Mouse (Mus musculus): Measurements from ENCODE around the gene Pdia3. TPM values are rescaled to one million over a fixed set of nuclear protein-coding genes. Genes with fewer than 3 reads are reported as not detected.
"Not testable (repeated sequence)": the region's sequence is repeated elsewhere in the genome, so short reads cannot be mapped to it uniquely, and the experiment has no call there.

Gene Pdia3
- polyA plus RNA-seq, 1 experiment from 2014 or later = 231 TPM

GRCm38 (mm10) chr2:121460071-121460470, 46.5 kb downstream of the Pdia3 start:
- Histone ChIP-seq H3K27ac (ENCODE audit: low read depth) (no peak overlapping the region), H3K36me3 (replicated peaks; ENCODE audit: insufficient read depth, low read length) (peaks cover 8% of the 10 kb centered on the region), H3K4me2 (ENCODE audit: low read depth, low read length) (no peak overlapping the region), H3K27me3 (ENCODE audit: insufficient read depth, low read length) (no peaks in the 10 kb centered on the region), H3K4me1 (ENCODE audit: insufficient read depth) (peaks cover 11% of the 10 kb centered on the region), H3K4me3 (ENCODE audit: low read depth, low read length) (no peak overlapping the region), H3K9me3 (ENCODE audit: low read length) (no peaks in the 10 kb centered on the region), H3K9ac (replicated peaks) (no peak overlapping the region)
- TF ChIP-seq EP300 (IDR thresholded peaks at IDR 0.05; ENCODE audit: low read depth) (no peak), CTCF (IDR thresholded peaks at IDR 0.05; ENCODE audit: low read depth) (no peak)
- WGBS (ENCODE audit: insufficient replicate concordance) = 77% methylated on average over 2 of the region's 2 CpGs
- ATAC-seq (no peak), DNase-seq (no peak)

- H3K9ac ChIP-seq (replicated peaks); H3K36me3 ChIP-seq (replicated peaks; ENCODE audit: insufficient read depth, low read length); H3K4me2 ChIP-seq (ENCODE audit: low read depth, low read length); H3K27me3 ChIP-seq (ENCODE audit: insufficient read depth, low read length); H3K4me3 ChIP-seq (ENCODE audit: low read depth, low read length); H3K4me1 ChIP-seq (ENCODE audit: insufficient read depth); H3K27ac ChIP-seq (ENCODE audit: low read depth); DNase-seq; H3K9me3 ChIP-seq (ENCODE audit: low read length): not testable (repeated sequence)
- peak; percentile 49; the same call in 1 of the 2 replicates for ATAC-seq
- 45% methylated on average over 2 of the region's 6 CpGs for WGBS (ENCODE audit: insufficient replicate concordance)
These were observed 55.4 kb downstream of the Pdia3 start for GRCm38 (mm10) chr2:121468982-121469381.

- H3K4me1 ChIP-seq (ENCODE audit: insufficient read depth); DNase-seq; H3K27ac ChIP-seq (ENCODE audit: low read depth); H3K27me3 ChIP-seq (ENCODE audit: insufficient read depth, low read length); H3K4me3 ChIP-seq (ENCODE audit: low read depth, low read length); H3K9ac ChIP-seq (replicated peaks); H3K36me3 ChIP-seq (replicated peaks; ENCODE audit: insufficient read depth, low read length); ATAC-seq; H3K9me3 ChIP-seq (ENCODE audit: low read length): not testable (repeated sequence)
- TF ChIP-seq CTCF (IDR thresholded peaks at IDR 0.05; ENCODE audit: low read depth) = 0 out of 2 replicates have a peak, but pooled peaks have one; percentile 2
- H3K4me2 ChIP-seq (ENCODE audit: low read depth, low read length) = peak overlapping the region; percentile 74; the same call in 1 of the 2 replicates
- 96% methylated on average over 3 of the region's 3 CpGs for whole genome bisulfite sequencing (ENCODE audit: insufficient replicate concordance)
These were observed 59.2 kb downstream of the Pdia3 start for GRCm38 (mm10) chr2:121472783-121473182.

GRCm38 (mm10) chr2:121473301-121474179, 60.0 kb downstream of the Pdia3 start, which contains the start of gene Mfap1b:
Gene Mfap1b (minus strand): TSS chr2:121474067.
- H3K27me3 ChIP-seq (ENCODE audit: insufficient read depth, low read length); H3K9me3 ChIP-seq (ENCODE audit: low read length); H3K4me1 ChIP-seq (ENCODE audit: insufficient read depth); H3K36me3 ChIP-seq (replicated peaks; ENCODE audit: insufficient read depth, low read length): not testable (repeated sequence)
- peak within 1 kb of the TSS; percentile 77 for H3K27ac ChIP-seq (ENCODE audit: low read depth)
- DNase-seq = peak; percentile 83
- peak within 1 kb of the TSS; percentile 74 for H3K4me2 ChIP-seq (ENCODE audit: low read depth, low read length)
- H3K9ac ChIP-seq (replicated peaks) = peak within 1 kb of the TSS; percentile 76
- ATAC-seq = peak; percentile 96
- WGBS (ENCODE audit: insufficient replicate concordance) = 6% methylated on average over 39 of the region's 41 CpGs
- peak within 1 kb of the TSS; percentile 70 for H3K4me3 ChIP-seq (ENCODE audit: low read depth, low read length)

- no peak for DNase-seq
- ATAC-seq = peak; percentile 51
- Histone ChIP-seq H3K4me3 (ENCODE audit: low read depth, low read length) (peak overlapping the region; percentile 70), H3K27ac (ENCODE audit: low read depth) (peak overlapping the region; percentile 77), H3K27me3 (ENCODE audit: insufficient read depth, low read length) (no peaks in the 10 kb centered on the region), H3K9me3 (ENCODE audit: low read length) (no peaks in the 10 kb centered on the region), H3K4me2 (ENCODE audit: low read depth, low read length) (peak overlapping the region; percentile 74), H3K4me1 (ENCODE audit: insufficient read depth) (peaks cover 3% of the 10 kb centered on the region; the same call in 1 of the 2 replicates), H3K36me3 (replicated peaks; ENCODE audit: insufficient read depth, low read length) (no peaks in the 10 kb centered on the region), H3K9ac (replicated peaks) (peak overlapping the region; percentile 76)
- TF ChIP-seq EP300 (IDR thresholded peaks at IDR 0.05; ENCODE audit: low read depth) (peak; percentile 39; the same call in 1 of the 2 replicates), CTCF (IDR thresholded peaks at IDR 0.05; ENCODE audit: low read depth) (no peak)
- WGBS (ENCODE audit: insufficient replicate concordance) = 26% methylated on average over 8 of the region's 8 CpGs
These were observed 60.6 kb downstream of the Pdia3 start for GRCm38 (mm10) chr2:121474180-121474535.

GRCm38 (mm10) chr2:121475306-121475705, 61.7 kb downstream of the Pdia3 start:
- not testable (repeated sequence) for H3K27ac ChIP-seq (ENCODE audit: low read depth); DNase-seq; H3K36me3 ChIP-seq (replicated peaks; ENCODE audit: insufficient read depth, low read length); H3K4me1 ChIP-seq (ENCODE audit: insufficient read depth); ATAC-seq; H3K27me3 ChIP-seq (ENCODE audit: insufficient read depth, low read length); H3K9ac ChIP-seq (replicated peaks); H3K4me3 ChIP-seq (ENCODE audit: low read depth, low read length); H3K4me2 ChIP-seq (ENCODE audit: low read depth, low read length); H3K9me3 ChIP-seq (ENCODE audit: low read length)
- 91% methylated on average over 2 of the region's 2 CpGs for WGBS (ENCODE audit: insufficient replicate concordance)
